Mouse (Mus musculus) CD4-positive helper T cell, adult 2 months (primary cell): ENCODE measurements around the gene Aco2.

Source experiments
- DNase-seq: peaks from one replicate; pipeline ENCODE4 v3.0.0-alpha.2; 2012; ENCODE audit warnings: low read depth, missing footprints, low spot score

Gene Aco2

DNA sequence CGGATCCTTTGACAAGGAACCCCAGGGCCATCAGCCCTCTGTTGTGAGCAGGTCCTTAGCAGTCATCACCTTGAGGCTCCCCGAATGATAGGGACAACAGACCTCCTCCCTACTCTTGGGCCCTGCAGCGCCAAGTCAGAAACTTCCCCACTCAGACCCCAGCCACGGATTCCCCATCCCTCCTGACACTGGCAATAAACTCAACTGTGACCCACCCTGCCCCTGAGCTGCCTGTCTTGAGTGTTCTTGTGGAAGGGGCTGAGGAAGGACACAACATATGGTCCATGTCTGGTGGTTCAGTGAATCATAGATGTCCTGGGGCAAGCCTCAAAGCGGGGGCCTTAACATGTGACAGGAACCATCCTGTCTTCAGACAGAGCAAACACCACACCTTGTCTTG lies 78.6 kb downstream of the Aco2 start:
- no peak for DNase-seq

DNA sequence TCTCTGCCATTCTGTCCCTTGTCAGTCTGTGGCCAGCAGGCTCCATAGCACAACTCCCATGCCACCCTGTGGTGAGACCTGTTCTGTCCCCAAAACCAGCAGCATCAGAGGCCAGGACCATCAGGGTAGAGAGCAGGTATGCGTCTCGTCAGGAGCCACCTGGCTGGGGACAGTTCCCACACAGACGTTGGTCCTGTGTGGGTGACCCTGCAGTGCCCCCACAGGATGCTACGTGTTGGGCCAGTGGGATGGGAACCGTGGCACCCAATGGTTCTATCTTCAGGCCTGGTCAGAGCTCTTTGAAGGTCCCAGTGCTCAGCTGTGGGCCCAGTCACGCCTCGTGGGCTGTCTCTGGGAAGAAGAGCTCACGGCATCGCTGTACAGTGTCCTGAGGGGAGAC lies 79.0 kb downstream of the Aco2 start:
- no peak for DNase-seq

DNA sequence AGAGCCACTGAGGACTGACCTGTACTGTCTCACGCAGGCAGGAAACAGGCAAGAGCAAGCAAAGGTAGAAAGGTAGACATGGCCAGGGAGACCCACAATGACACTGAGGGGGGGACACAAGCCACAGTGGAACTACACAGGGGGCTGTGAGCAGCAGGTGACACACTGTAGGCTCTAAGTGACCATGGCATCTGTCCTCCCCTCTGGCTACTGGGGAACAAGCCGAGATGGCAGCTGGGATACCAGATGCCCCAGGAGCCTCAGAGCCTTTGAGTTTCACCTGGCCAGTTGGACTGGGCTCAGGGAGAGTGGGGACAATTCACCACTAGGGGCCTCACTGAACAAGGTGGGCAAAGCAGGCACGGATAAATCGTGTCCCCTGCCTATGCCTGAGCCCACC lies 80.2 kb downstream of the Aco2 start:
- DNase-seq = no peak

DNA sequence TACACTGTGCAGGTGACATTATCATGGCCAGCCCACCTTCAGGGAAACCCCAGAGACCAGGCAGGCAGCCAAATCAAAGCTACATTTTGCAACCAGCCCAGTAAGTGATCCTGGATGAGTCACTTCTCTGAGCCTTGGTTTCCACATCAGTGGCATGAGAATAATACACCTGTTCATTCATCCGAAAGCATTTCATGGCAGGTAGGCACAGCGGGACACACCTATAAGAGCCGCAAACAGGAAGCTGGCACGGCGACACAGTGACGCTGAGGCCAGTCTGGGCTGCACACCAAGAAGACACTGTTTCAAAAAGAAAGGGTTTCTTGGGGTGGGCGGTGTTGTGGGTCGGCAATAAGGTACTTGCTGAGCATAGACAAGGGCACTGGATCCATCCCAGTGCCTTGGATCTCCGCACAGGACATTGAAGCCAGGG lies 82.1 kb downstream of the Aco2 start:
- no peak for DNase-seq

DNA sequence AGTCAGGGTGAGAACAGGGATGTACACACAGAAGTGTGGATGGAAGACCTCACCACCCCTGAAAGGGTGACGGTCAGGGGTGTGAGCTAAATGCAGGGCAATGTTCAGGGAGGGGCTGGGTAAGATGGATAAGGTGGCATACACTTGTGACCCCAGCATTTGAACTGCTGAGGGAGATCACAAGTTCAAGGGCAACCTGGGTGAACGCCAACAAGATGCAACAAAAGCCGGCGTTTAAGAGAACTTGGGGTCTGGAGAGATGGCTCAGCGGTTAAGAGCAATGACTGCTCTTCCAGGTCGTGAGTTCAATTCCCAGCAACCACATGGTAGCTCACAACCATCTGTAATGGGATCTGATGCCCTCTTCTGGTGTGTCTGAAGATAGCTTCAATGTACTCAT lies 82.6 kb downstream of the Aco2 start:
- no peak for DNase-seq

DNA sequence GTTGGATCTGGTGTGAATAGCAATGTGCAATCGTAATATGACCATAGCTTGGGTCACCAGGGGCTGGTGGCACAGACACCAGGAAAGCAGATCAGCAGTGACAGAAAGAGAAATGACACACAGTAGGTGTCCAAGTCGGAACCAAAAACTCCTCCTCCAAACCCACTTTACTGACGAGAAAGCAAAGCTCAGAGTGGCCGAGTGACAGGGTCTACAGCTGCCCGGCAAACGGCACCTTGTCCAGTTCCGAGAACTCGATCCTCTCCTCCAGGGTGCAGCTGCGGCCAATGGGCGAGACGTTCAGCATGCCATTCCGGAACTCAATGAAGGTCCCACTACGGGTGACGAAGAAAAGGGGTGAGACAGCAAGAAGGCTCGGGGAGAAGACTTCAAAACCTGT lies 83.3 kb downstream of the Aco2 start:
- no peak for DNase-seq

DNA sequence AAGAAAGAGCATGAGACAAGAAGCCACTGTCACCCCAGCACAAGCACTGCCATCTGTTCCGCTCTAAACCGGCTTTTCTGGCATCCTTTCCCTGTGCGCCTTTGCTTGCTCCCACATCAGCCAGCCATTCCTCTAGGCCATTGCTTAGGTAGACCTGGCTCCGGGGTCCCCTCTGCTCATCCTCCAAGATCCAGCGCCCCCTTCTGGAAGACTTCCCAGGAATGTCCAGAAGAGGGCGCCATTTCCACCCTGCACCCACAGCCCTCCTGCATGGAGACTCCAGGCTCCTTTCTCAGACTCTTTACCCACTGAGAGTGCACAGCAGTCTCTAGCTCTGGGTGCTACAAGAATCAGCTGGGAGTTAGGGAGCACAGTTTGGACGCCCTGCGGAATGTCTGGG lies 84.3 kb downstream of the Aco2 start:
- peak; percentile 67 for DNase-seq

DNA sequence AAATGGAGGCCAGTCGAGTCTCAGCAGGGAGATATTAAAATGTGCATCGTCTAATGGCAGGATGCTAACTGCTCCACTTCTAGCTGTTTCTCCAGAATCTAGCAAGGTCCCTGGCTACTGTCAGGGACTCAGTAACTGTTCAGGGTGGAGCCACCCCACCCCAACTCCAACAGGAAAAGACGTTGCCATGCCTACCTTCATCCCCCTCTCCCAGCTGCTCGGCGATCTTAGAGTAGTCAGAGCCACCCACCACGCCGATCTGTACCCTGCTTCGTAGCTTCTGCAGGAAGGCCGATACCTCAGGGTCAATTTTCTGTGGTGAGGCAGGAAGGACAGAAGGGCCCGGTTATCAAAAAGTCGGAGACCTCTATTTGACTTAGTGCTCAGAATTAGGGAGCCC lies 85.5 kb downstream of the Aco2 start:
- DNase-seq = no peak

DNA sequence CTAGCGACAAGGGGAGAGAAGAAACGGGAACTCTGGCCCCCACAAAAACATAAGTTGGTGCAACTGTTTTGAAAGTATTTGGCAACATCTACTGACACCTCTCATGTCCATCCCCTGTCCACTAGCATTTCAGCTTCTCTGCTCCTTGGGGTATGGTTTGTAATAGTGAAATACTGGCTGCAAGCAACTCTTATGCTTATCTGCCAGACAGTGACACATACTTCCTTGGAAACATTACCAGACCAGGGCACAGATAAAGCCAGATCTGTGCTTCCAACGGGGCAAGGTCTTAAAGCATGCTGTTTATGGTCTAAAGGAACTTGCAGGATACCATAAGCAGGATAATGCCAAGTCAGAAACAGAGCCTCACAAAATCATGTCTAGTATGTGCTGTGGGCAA lies 86.8 kb downstream of the Aco2 start:
- DNase-seq = no peak

DNA sequence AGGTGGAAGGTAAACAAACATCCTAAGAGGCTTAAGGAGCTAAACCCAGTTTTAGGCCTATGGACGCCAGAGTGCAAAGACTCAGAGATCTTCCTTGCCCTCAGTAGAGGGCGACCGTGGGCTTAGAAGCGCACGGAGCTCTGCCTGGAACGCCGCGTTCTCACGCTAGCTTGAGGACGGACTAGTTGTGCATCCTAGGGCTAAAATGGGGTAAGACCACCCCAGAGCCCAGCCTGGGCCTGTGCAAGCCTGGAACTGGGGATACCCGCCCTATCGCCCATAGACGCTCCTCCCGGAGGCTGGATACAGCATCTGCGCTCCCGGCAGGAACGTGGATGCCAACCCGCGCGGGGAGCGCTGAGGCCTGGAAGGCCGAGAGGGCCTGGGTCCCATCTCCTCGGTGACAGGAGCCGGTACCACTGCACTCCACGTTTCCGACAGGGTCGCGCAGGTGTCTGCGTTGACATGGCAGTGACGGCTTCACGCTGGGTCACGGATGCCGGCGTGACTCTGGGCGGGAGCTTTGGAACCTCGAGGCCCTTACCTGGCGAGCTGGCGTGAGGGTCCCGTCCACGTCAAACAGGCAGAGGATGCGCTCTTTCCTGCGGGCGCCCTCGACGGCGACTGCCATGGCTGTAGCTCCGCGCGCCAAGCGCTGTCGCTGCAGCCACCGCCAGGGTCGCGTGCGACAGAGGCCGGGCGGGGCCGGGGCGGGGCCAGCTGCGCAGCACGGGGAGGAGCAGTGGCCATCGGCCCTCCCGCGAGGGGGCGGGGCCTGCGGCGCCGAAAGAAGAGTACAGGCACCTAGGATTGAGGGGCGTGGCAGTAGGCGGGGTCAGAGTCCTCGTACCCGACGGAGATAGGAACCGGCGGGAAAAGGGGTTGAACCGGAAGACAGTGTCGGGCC lies 88.3 kb downstream of the Aco2 start, which contains the start of gene Pmm1:
Gene Pmm1, minus strand, starts transcription at position 760 of the 907 bp plus-strand sequence.
- DNase-seq = peak; percentile 98

DNA sequence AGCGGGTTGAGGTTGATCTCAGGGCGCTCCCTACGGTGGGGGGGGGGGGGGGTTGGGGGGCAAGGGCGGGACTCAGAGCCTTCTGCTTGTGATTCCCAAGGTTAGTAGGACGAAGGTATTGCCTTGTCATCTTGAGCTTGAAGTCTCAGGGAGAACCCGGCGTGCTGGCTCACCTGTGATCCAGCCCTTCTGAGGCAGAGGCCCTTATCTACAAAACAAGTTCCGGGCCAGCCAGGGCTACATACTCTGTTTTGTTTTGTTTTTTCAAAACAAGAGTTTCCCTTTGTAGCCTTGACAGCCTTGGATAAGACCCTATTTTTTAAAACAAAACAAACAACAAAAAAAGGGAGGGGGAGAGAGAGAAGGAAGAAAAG lies 89.0 kb downstream of the Aco2 start:
- no peak for DNase-seq

DNA sequence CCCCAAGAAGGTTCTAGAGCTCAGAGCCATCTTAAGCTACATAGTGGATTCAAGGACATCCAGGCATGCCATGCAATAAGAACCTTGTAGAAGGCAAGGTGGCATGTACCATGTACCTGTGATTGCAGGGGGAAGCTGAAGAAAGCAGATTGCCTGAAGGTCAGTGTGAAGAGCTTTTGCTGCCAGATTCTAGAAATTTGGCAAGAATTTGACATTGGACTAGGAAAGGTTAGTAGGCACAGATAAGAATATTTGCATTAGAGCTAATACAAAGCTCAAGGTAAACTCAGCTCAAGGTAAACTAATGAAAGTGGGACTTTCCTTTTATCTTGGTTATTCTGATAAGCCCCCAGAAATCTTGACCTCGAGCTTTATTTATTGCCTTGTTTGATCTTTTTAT lies 92.2 kb downstream of the Aco2 start:
- DNase-seq = no peak
